Mouse (Mus musculus): ENCODE measurements at regions not wholly inside any gene's neighbourhood (a gene's known extent, or its start where the extent isn't known, plus 50 kb on each side); places are given as distances from the start of the nearest gene placed in this dataset.
A peak's percentile ranks its signal among the peaks of the same experiment; 100 is the strongest.

DNA sequence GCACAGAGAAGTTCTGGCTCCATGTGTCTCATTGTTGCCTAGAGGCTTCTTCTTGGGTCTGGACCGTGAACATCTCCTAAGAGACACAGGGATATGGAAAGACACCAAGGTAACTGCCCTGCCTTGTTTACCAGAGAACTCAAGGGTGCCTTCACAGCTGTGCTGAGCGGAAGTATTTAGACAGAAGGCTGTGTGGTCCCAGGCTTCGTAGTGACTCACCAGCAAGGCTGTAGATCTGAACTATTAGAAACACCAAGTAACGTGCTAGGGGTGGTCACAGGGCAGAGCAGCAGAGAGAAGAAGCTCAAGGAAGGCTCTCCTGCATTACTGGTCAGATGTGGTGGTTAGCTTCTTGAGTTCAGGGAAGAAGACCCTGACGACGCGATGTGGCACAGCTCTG lies 51.6 kb upstream of the Lpp start:
- DNase-seq = no peak

DNA sequence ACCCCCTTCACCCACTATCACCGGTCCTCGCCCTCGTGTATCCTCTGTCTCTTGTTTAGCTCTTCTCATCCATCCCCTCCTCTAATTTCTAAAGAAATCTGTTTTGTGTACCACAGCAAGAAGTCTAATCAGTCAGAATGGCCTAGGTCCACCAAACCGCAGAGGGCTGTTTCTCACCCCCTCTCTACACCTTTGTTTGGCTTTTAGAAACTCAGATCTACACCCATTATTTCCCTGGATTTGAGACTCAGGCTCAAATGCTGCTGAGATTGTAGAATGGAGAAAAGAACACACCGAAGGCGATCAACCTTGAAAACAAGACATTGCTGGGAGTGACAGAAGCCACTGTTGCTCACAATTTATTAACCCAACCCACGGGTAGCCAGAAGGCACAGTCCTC lies 52.7 kb upstream of the Lpp start:
- intact Hi-C loops (cut with DNase I) = no loop called here
- DNase-seq = no peak

More for the DNA sequence above, 51.6 kb upstream of the Lpp start:
- intact Hi-C loops (cut with DNase I) = no loop called here

DNA sequence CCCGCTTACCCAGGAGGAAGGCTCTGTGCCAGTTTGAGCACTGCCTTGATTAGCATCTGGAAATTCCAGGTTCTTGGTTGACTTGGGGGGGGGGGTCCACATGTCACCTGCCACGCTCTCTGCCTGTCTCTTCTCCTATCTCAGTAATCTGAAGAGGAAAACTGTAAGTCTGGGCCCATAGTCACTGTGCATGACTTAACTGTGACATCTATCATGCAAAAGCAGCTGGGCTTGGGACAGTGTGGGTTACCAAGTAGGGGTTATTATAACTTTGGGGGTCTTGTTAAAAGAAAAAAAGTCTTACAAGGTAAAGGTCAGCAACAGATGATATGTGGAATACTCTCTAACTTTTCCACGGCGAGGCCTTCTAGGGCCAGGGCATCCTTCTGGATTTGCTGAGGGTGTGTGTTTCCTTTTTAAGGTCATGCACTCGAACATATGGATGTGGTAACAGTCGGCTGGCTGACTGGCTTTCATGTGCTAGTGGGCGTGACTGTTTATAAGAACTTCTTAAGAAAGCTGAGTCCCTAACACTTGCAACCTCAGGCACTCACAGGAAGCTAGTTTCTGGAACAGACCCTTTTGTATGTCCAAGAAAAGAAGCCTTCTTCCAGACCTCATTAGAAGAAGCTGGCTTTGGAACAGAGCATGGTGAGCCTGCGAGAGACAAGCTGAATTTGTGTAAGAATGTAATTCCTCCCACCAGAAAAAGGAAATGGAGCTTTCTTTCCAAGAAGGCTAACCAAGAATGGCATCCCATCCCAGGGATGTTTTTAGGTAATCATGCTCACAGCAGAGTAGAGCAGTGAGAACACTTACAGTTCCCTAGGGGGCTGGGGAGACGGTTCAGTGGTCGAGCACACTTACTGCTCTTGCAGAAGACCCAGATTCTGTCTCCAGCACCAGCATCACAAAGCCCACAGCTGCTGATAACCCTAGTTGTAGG lies 53.7 kb upstream of the Lpp start:
- no peak for DNase-seq
- intact Hi-C loops (cut with DNase I) = no loop called here

GRCm38 (mm10) chr16:24338404-24338803 lies 54.9 kb upstream of the Lpp start:
- intact Hi-C loops (cut with DNase I) = no loop called here
- no peak for DNase-seq

GRCm38 (mm10) chr16:24334389-24334788 lies 58.9 kb upstream of the Lpp start:
- intact Hi-C loops (cut with DNase I) = no loop called here
- no peak for DNase-seq

DNA sequence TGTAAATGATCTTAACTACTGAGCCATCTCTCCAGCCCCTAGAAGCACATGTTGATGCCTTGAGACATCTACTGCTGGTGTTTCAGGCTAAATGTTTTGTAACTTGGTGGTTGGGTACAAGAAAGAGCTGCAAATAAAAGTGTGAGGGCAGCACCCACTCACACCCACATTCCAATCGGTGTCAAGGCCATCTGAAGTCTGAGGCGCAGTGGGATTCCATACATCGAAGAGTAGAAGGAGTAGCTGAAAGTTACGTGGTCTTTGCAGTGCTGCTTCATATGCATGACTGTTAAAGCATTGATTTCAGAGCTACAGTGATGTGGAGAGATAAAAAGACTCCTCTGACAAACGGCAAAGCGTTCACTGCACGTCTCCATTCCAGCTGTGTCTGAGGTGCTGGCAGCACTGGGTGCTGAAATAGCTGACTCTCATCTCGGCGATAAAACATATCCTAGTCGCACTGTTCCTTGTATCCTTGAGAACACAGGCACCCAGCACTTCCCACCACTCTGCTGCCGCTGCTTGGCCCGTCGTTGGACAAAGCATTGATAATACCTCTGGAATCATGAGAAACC lies 61.8 kb upstream of the Lpp start:
- intact Hi-C loops (cut with DNase I) = no loop called here
- no peak for DNase-seq

- intact Hi-C loops (cut with DNase I) = no loop called here
- no peak for DNase-seq
Observed at GRCm38 (mm10) chr16:24326571-24326970, 66.7 kb upstream of the Lpp start.

DNA sequence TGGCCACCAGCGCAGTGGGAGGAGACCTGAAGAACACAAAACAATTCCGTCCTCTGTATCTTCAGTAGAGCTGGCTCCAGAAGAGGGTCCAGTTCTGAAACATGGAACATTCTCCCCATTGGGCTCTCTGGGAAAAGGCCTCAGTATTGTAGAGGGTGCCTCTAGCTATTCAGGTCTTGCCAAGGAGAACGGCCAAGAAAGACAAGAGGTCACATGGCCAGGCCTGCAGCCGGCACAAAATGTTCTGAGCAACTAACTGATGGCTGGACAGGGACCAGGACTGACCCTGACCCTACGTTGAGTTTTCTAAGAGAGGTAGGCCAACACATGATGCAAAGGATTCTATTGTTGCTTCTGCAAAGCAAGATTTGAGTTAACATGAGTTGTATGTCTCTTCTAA lies 67.3 kb upstream of the Lpp start:
- intact Hi-C loops (cut with DNase I) = no loop called here
- peak; percentile 47 to 53 for DNase-seq

- intact Hi-C loops (cut with DNase I) = no loop called here
- no peak for DNase-seq
Observed at GRCm38 (mm10) chr16:24324917-24325316, 68.4 kb upstream of the Lpp start.

DNA sequence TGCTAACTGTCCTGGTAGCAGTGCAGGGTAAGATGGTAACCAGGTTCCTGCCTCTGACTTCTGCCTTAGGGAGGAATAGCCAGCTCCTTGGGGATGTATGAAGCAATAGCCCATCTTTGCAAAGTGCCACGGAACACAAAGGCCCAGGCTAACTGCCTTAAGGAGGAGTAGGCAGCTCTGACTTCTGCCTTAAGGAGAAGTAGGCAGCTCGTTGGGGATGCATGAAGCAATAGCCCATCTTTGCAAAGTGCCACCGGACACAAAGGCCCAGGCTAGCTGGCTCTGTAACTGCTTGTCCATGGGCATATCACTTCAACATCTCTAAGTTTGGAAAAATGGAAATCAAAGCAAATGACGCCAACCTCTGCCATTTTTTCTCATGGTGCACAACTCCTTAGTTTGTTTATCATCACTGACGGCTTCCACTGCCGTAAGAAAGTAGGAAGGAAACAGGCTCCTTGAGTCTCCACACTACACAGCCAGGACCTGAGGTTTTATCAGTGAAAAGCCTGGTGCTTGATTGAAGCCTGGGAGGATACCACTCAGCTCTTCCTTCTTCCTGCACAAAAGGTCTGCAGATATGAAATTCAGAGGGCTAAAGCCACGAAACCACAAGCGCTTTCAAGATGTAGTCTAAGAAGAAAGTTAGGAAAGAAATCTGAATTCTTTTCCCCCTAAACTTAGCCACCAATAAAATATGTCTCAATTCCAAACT lies 74.4 kb upstream of the Lpp start:
- intact Hi-C loops (cut with DNase I) = no loop called here
- no peak for DNase-seq

DNA sequence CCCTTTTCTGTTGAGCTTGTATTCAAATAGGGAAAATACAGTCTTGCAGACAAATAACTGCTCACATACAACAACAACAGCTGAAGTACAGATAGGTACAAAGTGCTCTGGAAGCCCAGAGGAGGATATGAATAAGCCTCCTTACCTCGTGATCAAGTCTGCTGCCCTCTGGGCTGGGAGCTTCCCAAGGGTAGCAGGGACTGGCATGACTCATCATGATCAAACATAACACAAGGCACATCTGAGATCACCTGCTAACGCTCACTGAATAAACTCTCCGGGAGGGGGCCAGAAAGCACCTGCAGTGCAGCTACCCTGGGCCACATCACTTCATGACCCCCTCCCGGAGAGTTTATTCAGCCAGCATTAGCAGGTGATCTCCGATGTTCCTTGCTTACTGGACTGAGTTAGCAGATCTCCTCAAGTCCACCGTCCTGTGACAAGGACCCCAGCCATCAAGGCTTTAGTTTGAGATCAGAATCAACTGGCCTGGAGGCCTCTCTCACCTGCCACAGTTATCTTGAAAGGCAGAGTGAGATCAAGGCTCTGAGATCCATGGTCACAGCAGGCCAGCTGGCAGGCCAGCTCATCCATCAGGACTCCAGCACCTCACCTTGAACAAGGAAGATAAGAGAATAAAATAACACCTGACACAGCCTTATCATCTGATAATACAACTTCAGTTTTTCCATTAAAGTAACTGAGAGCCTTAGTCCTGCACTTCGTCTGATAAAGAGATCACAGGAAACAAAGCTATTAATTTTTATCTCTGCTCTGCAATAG lies 79.6 kb upstream of the Lpp start:
- intact Hi-C loops (cut with DNase I) = no loop called here
- DNase-seq = no peak

GRCm38 (mm10) chr16:24305391-24305790 lies 87.9 kb upstream of the Lpp start:
- intact Hi-C loops (cut with DNase I) = no loop called here
- DNase-seq = no peak

DNA sequence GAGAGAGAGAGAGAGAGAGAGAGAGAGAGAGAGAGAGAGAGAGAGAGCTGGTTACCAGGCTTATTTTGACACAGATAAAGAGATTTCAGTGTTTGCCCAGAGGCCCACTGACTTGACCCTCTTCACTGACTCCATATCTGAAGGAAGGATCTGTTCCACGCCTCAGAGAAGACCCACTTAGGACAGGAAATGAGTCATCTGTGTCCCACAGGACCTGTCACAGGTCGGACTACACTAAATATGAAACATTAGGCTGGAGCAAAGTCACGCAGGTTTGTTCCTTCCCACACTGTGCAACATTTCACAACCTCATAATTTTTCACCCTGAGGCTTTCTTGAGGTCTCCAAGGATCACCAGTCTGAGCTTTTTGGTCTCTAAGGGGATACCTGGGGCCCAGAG lies 96.5 kb upstream of the Lpp start:
- intact Hi-C loops (cut with DNase I) = no loop called here
- DNase-seq = no peak

GRCm38 (mm10) chr16:24295626-24296440 lies 97.5 kb upstream of the Lpp start:
- no peak for DNase-seq

GRCm38 (mm10) chr16:24284215-24284614 lies 109.1 kb upstream of the Lpp start:
- DNase-seq = no peak
- intact Hi-C loops (cut with DNase I) = loop anchor here (5.0 kb wide), 3 partner anchors 108 to 778 kb away; partner anchors contain the start of genes Bcl6, Gm37419 and Lpp

More at GRCm38 (mm10) chr16:24295626-24296440, 97.5 kb upstream of the Lpp start:
- intact Hi-C loops (cut with DNase I) = no loop called here

GRCm38 (mm10) chr16:24282194-24282683 lies 111.1 kb upstream of the Lpp start:
- DNase-seq = peak; percentile 83 to 85
- intact Hi-C loops (cut with DNase I) = loop anchor here (5.0 kb wide), 3 partner anchors 110 to 780 kb away; partner anchors contain the start of genes Bcl6, Gm37419 and Lpp

- intact Hi-C loops (cut with DNase I) = loop anchor here (5.0 kb wide), 3 partner anchors 111 to 781 kb away; partner anchors contain the start of genes Bcl6, Gm37419 and Lpp
- DNase-seq = peak in 1 of 2 experiments; percentile 13
Observed at GRCm38 (mm10) chr16:24281561-24281960, 111.7 kb upstream of the Lpp start.

GRCm38 (mm10) chr16:24277857-24278256 lies 115.5 kb upstream of the Lpp start:
- intact Hi-C loops (cut with DNase I) = no loop called here

DNA sequence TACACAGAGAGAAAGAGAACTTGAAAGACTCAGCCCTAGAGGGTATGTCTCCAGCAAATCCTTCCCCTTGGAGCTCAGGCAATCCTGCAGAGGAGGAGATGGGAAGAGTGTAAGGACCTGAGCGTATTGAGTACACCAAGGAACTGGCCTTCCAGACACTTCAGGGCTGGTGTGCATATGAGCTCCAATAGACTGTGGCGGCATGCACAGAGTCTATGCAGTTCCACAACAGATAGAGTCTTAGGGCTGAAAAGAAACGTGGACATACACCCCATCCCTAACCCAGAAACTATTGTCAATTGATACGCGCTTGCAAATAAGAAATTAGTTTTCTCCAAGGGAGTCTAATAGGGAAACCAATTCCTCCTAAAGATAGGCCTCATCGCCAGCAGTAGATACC lies 130.6 kb upstream of the Lpp start:
- DNase-seq = no peak
- intact Hi-C loops (cut with DNase I) = no loop called here

More at GRCm38 (mm10) chr16:24277857-24278256, 115.5 kb upstream of the Lpp start:
- DNase-seq = no peak

Measured in heart, postnatal 14 days (tissue).